Mouse (Mus musculus): ENCODE measurements at regions not wholly inside any gene's neighbourhood (a gene's known extent, or its start where the extent isn't known, plus 50 kb on each side); places are given as distances from the start of the nearest gene placed in this dataset.

- no peaks in the 10 kb centered on the region for H3K36me3 ChIP-seq (ENCODE audit: control insufficient read depth, insufficient read depth, low read length)
- H3K9ac ChIP-seq (ENCODE audit: low read depth, low read length, severe bottlenecking) = no peak overlapping the region
- no peak overlapping the region for H3K4me3 ChIP-seq (replicated peaks; ENCODE audit: low read length)
- no peaks in the 10 kb centered on the region for H3K27me3 ChIP-seq (ENCODE audit: control insufficient read depth, insufficient read depth, low read length)
- H3K4me2 ChIP-seq (replicated peaks; ENCODE audit: low read depth, low read length, severe bottlenecking) = no peak overlapping the region
- WGBS = 46% methylated on average over 6 of the region's 6 CpGs
- H3K27ac ChIP-seq (replicated peaks; ENCODE audit: low read depth, low read length) = no peak overlapping the region
- TF ChIP-seq POLR2A (IDR thresholded peaks at IDR 0.05; ENCODE audit: borderline replicate concordance, extremely low read depth, insufficient read depth, insufficient read length) = no peak
- H3K9me3 ChIP-seq (ENCODE audit: control insufficient read depth, low read length) = no peaks in the 10 kb centered on the region
- ATAC-seq (ENCODE audit: low FRiP score, low read depth) = no peak
- no peaks in the 10 kb centered on the region for H3K4me1 ChIP-seq (ENCODE audit: control insufficient read depth, insufficient read depth, low read length)
- DNase-seq (ENCODE audit: low spot score) = no peak
These were observed 372.1 kb upstream of the Pmfbp1 start for GRCm38 (mm10) chr8:109121776-109122175.

- TF ChIP-seq POLR2A (IDR thresholded peaks at IDR 0.05; ENCODE audit: borderline replicate concordance, extremely low read depth, insufficient read depth, insufficient read length) = no peak
- H3K27ac ChIP-seq (replicated peaks; ENCODE audit: low read depth, low read length) = no peak overlapping the region
- WGBS = 84% methylated on average over 8 of the region's 8 CpGs
- no peak overlapping the region for H3K4me2 ChIP-seq (replicated peaks; ENCODE audit: low read depth, low read length, severe bottlenecking)
- no peak overlapping the region for H3K4me3 ChIP-seq (replicated peaks; ENCODE audit: low read length)
- no peaks in the 10 kb centered on the region for H3K36me3 ChIP-seq (ENCODE audit: control insufficient read depth, insufficient read depth, low read length)
- no peak for ATAC-seq (ENCODE audit: low FRiP score, low read depth)
- DNase-seq (ENCODE audit: low spot score) = no peak
- no peaks in the 10 kb centered on the region for H3K27me3 ChIP-seq (ENCODE audit: control insufficient read depth, insufficient read depth, low read length)
- H3K9ac ChIP-seq (ENCODE audit: low read depth, low read length, severe bottlenecking) = no peak overlapping the region
- H3K9me3 ChIP-seq (ENCODE audit: control insufficient read depth, low read length) = no peaks in the 10 kb centered on the region
- H3K4me1 ChIP-seq (ENCODE audit: control insufficient read depth, insufficient read depth, low read length) = no peaks in the 10 kb centered on the region
These were observed 351.2 kb upstream of the Pmfbp1 start for GRCm38 (mm10) chr8:109142495-109143158.

GRCm38 (mm10) chr8:109151711-109152110 lies 342.1 kb upstream of the Pmfbp1 start:
- ATAC-seq (ENCODE audit: low FRiP score, low read depth) = no peak
- Histone ChIP-seq H3K9me3 (ENCODE audit: control insufficient read depth, low read length) (peaks cover 12% of the 10 kb centered on the region; the same call in 1 of the 2 replicates), H3K9ac (ENCODE audit: low read depth, low read length, severe bottlenecking) (no peak overlapping the region), H3K27ac (replicated peaks; ENCODE audit: low read depth, low read length) (no peak overlapping the region), H3K27me3 (ENCODE audit: control insufficient read depth, insufficient read depth, low read length) (no peaks in the 10 kb centered on the region), H3K4me3 (replicated peaks; ENCODE audit: low read length) (no peak overlapping the region), H3K36me3 (ENCODE audit: control insufficient read depth, insufficient read depth, low read length) (no peaks in the 10 kb centered on the region), H3K4me1 (ENCODE audit: control insufficient read depth, insufficient read depth, low read length) (peaks cover 7% of the 10 kb centered on the region), H3K4me2 (replicated peaks; ENCODE audit: low read depth, low read length, severe bottlenecking) (no peak overlapping the region)
- WGBS = 79% methylated on average over 4 of the region's 4 CpGs
- no peak for DNase-seq (ENCODE audit: low spot score)
- TF ChIP-seq POLR2A (IDR thresholded peaks at IDR 0.05; ENCODE audit: borderline replicate concordance, extremely low read depth, insufficient read depth, insufficient read length) = no peak

- H3K4me1 ChIP-seq (ENCODE audit: control insufficient read depth, insufficient read depth, low read length) = peaks cover 7% of the 10 kb centered on the region
- ATAC-seq (ENCODE audit: low FRiP score, low read depth) = peak; percentile 68
- peaks cover 12% of the 10 kb centered on the region; the same call in 1 of the 2 replicates for H3K9me3 ChIP-seq (ENCODE audit: control insufficient read depth, low read length)
- H3K4me3 ChIP-seq (replicated peaks; ENCODE audit: low read length) = no peak overlapping the region
- H3K9ac ChIP-seq (ENCODE audit: low read depth, low read length, severe bottlenecking) = no peak overlapping the region
- no peaks in the 10 kb centered on the region for H3K36me3 ChIP-seq (ENCODE audit: control insufficient read depth, insufficient read depth, low read length)
- no peak overlapping the region for H3K27ac ChIP-seq (replicated peaks; ENCODE audit: low read depth, low read length)
- TF ChIP-seq POLR2A (IDR thresholded peaks at IDR 0.05; ENCODE audit: borderline replicate concordance, extremely low read depth, insufficient read depth, insufficient read length) = no peak
- WGBS = 23% methylated on average over 11 of the region's 11 CpGs
- no peaks in the 10 kb centered on the region for H3K27me3 ChIP-seq (ENCODE audit: control insufficient read depth, insufficient read depth, low read length)
- peak overlapping the region; percentile 16; the same call in 1 of the 2 replicates for H3K4me2 ChIP-seq (replicated peaks; ENCODE audit: low read depth, low read length, severe bottlenecking)
- peak; percentile 90 for DNase-seq (ENCODE audit: low spot score)
These were observed 338.3 kb upstream of the Pmfbp1 start for GRCm38 (mm10) chr8:109155489-109155888.

- ATAC-seq (ENCODE audit: low FRiP score, low read depth) (no peak), DNase-seq (ENCODE audit: low spot score) (peak; percentile 32)
- Histone ChIP-seq H3K27ac (replicated peaks; ENCODE audit: low read depth, low read length) (no peak overlapping the region), H3K4me3 (replicated peaks; ENCODE audit: low read length) (no peak overlapping the region), H3K4me2 (replicated peaks; ENCODE audit: low read depth, low read length, severe bottlenecking) (peak overlapping the region; percentile 16; the same call in 1 of the 2 replicates), H3K36me3 (ENCODE audit: control insufficient read depth, insufficient read depth, low read length) (no peaks in the 10 kb centered on the region), H3K9ac (ENCODE audit: low read depth, low read length, severe bottlenecking) (no peak overlapping the region), H3K9me3 (ENCODE audit: control insufficient read depth, low read length) (peaks cover 8% of the 10 kb centered on the region; the same call in 1 of the 2 replicates), H3K4me1 (ENCODE audit: control insufficient read depth, insufficient read depth, low read length) (peaks cover 7% of the 10 kb centered on the region), H3K27me3 (ENCODE audit: control insufficient read depth, insufficient read depth, low read length) (no peaks in the 10 kb centered on the region)
- WGBS = 56% methylated on average over 8 of the region's 8 CpGs
- TF ChIP-seq POLR2A (IDR thresholded peaks at IDR 0.05; ENCODE audit: borderline replicate concordance, extremely low read depth, insufficient read depth, insufficient read length) = no peak
These were observed 337.8 kb upstream of the Pmfbp1 start for GRCm38 (mm10) chr8:109156016-109156415.
